Mouse (Mus musculus): ENCODE measurements around the gene 1700056E22Rik. TPM values are rescaled to one million over a fixed set of nuclear protein-coding genes. Genes with fewer than 3 reads are reported as not detected.
A peak's percentile ranks its signal among the peaks of the same experiment; 100 is the strongest.

The 1700056E22Rik gene
- polyA plus RNA-seq, 1 experiment from 2014 or later: 8.7 TPM

GRCm38 (mm10) chr1:184051824-184052223 is 17.7 kb upstream of the 1700056E22Rik start:
- no peak for DNase-seq (ENCODE audit: low spot score)

- DNase-seq (ENCODE audit: low spot score): no peak
Measured at GRCm38 (mm10) chr1:184051286-184051685, 17.2 kb upstream of the 1700056E22Rik start.

GRCm38 (mm10) chr1:184048675-184049418 is 14.7 kb upstream of the 1700056E22Rik start:
- no peak for DNase-seq (ENCODE audit: low spot score)

- no peak for DNase-seq (ENCODE audit: low spot score)
Measured at GRCm38 (mm10) chr1:184047818-184048217, 13.7 kb upstream of the 1700056E22Rik start.

GRCm38 (mm10) chr1:184046070-184046677 is 12.1 kb upstream of the 1700056E22Rik start:
- no peak for DNase-seq (ENCODE audit: low spot score)

- DNase-seq (ENCODE audit: low spot score): no peak
Measured at GRCm38 (mm10) chr1:184043391-184043790, 9.3 kb upstream of the 1700056E22Rik start.

GRCm38 (mm10) chr1:184042745-184043144 is 8.6 kb upstream of the 1700056E22Rik start:
- no peak for DNase-seq (ENCODE audit: low spot score)

GRCm38 (mm10) chr1:184041778-184042573 is 7.9 kb upstream of the 1700056E22Rik start:
- DNase-seq (ENCODE audit: low spot score): no peak

- DNase-seq (ENCODE audit: low spot score): no peak
Measured at GRCm38 (mm10) chr1:184040906-184041305, 6.8 kb upstream of the 1700056E22Rik start.

- no peak for DNase-seq (ENCODE audit: low spot score)
Measured at GRCm38 (mm10) chr1:184040181-184040580, 6.1 kb upstream of the 1700056E22Rik start.

GRCm38 (mm10) chr1:184039301-184039700 is 5.2 kb upstream of the 1700056E22Rik start:
- DNase-seq (ENCODE audit: low spot score): no peak

GRCm38 (mm10) chr1:184037802-184038201 is 3.7 kb upstream of the 1700056E22Rik start:
- DNase-seq (ENCODE audit: low spot score): peak; percentile 44

GRCm38 (mm10) chr1:184035346-184035903 is 1.3 kb upstream of the 1700056E22Rik start:
- DNase-seq (ENCODE audit: low spot score): no peak

GRCm38 (mm10) chr1:184034741-184035181 is 660 bp upstream of the 1700056E22Rik start:
- DNase-seq (ENCODE audit: low spot score): peak; percentile 60

- DNase-seq (ENCODE audit: low spot score): peak; percentile 73
Measured at GRCm38 (mm10) chr1:184033390-184034010, 601 bp downstream of the 1700056E22Rik start.

GRCm38 (mm10) chr1:184032682-184033389 is 1.3 kb downstream of the 1700056E22Rik start:
- no peak for DNase-seq (ENCODE audit: low spot score)

- no peak for DNase-seq (ENCODE audit: low spot score)
Measured at GRCm38 (mm10) chr1:184030070-184030802, 3.9 kb downstream of the 1700056E22Rik start.

- no peak for DNase-seq (ENCODE audit: low spot score)
Measured at GRCm38 (mm10) chr1:184027039-184027438, 7.1 kb downstream of the 1700056E22Rik start.

- DNase-seq (ENCODE audit: low spot score): peak; percentile 52
Measured at GRCm38 (mm10) chr1:184025079-184025478, 9.0 kb downstream of the 1700056E22Rik start.

- DNase-seq (ENCODE audit: low spot score): peak; percentile 74
Measured at GRCm38 (mm10) chr1:184024631-184025030, 9.5 kb downstream of the 1700056E22Rik start.

All from thymus, postnatal 0 days (tissue).